Mouse (Mus musculus) ES-E14 (cell line): ENCODE measurements at regions not wholly inside any gene's neighbourhood (a gene's known extent, or its start where the extent isn't known, plus 50 kb on each side); places are given as distances from the start of the nearest gene placed in this dataset.

Experiments used
- DNase-seq: peaks from one replicate; pipeline ENCODE4 v3.0.0-alpha.2; 2013; ENCODE audit warnings: low read depth, low spot score
- H3K27ac ChIP-seq: 2 replicates; pipeline ENCODE4 v1.5.1; 2012; ENCODE audit warnings: low read depth, mild to moderate bottlenecking, low read length, moderate library complexity, mixed read lengths; ENCODE audit not compliant: poor library complexity, insufficient read depth, severe bottlenecking
- H3K36me3 ChIP-seq: 2 replicates; pipeline ENCODE4 v1.6.1; 2012; ENCODE audit warnings: mild to moderate bottlenecking, low read length, moderate library complexity, mixed read lengths; ENCODE audit not compliant: control insufficient read depth, poor library complexity, insufficient read depth, severe bottlenecking
- H3K4me1 ChIP-seq, 2 experiments: fragments of 150-350 bp in 1 of 2; sonication (generic) in 1 of 2; 2 replicates each; pipeline ENCODE4 v1.6.1; 2012; ENCODE audit warnings: low read length in 2 of 2, mild to moderate bottlenecking in 1 of 2, mixed read lengths in 1 of 2; ENCODE audit not compliant: control insufficient read depth in 2 of 2, insufficient read depth in 2 of 2, poor library complexity in 1 of 2
- H3K4me3 ChIP-seq, 2 experiments: fragments of 150-350 bp in 1 of 2; sonication (generic) in 1 of 2; 2 replicates each; pipeline ENCODE4 v1.5.1; 2012; ENCODE audit warnings: low read length in 2 of 2, low read depth in 1 of 2, mild to moderate bottlenecking in 1 of 2, mixed read lengths in 1 of 2; ENCODE audit not compliant: insufficient read depth in 1 of 2, poor library complexity in 1 of 2, severe bottlenecking in 1 of 2
- H3K9ac ChIP-seq: 2 replicates; pipeline ENCODE4 v1.6.1; 2012; ENCODE audit warnings: low read depth, mild to moderate bottlenecking, low read length, mixed read lengths; ENCODE audit not compliant: poor library complexity, insufficient read depth, severe bottlenecking
- H3K9me3 ChIP-seq: fragments of 150-350 bp; sonication (generic); 2 replicates; pipeline ENCODE4 v1.6.1; 2012; ENCODE audit warnings: low read depth, mild to moderate bottlenecking, low read length; ENCODE audit not compliant: control insufficient read depth, insufficient read depth
- CHD2 ChIP-seq: IDR thresholded peaks from 2 replicates; pipeline ENCODE4 v1.6.1; 2014; ENCODE audit warnings: mild to moderate bottlenecking, low read depth, low read length, inconsistent platforms
- HCFC1 ChIP-seq: IDR thresholded peaks from 2 replicates; pipeline ENCODE4 v1.6.1; 2012; ENCODE audit warnings: low read length, inconsistent platforms, borderline replicate concordance; ENCODE audit not compliant: insufficient read depth
- MAFK ChIP-seq: IDR thresholded peaks from 2 replicates; pipeline ENCODE4 v1.6.1; 2014; ENCODE audit warnings: mild to moderate bottlenecking, low read depth, low read length, inconsistent platforms; ENCODE audit not compliant: insufficient read depth
- ZC3H11A ChIP-seq: IDR thresholded peaks from 2 replicates; pipeline ENCODE4 v1.6.1; 2012; ENCODE audit warnings: low read depth, mild to moderate bottlenecking, inconsistent platforms, low read length, borderline replicate concordance
- ZNF384 ChIP-seq: IDR thresholded peaks from 2 replicates; pipeline ENCODE4 v1.6.1; 2012; ENCODE audit warnings: low read depth, low read length, inconsistent platforms
- in situ Hi-C, 2 experiments: fragments of 600-800 bp; cut with MboI; formaldehyde crosslinking; loops; one replicate each; pipeline ENCODE4 v1.15.1; 2025; ENCODE audit warnings: low sequenced_read_pairs in 2 of 2, inconsistent platforms in 1 of 2; ENCODE audit not compliant: unreplicated experiment in 2 of 2

GRCm38 (mm10) chr6:116941576-116941975 lies 224.9 kb upstream of the Tmem72 start:
- no peak for DNase-seq
- in situ Hi-C loops: no loop called here
- Histone ChIP-seq H3K36me3 (no peaks in the 10 kb centered on the region), H3K9ac (no peak overlapping the region), H3K4me3 (no peak overlapping the region), H3K4me1 (no peaks in the 10 kb centered on the region), H3K27ac (no peak overlapping the region), H3K9me3 (no peaks in the 10 kb centered on the region)
- TF ChIP-seq HCFC1: no peak

- no peak for DNase-seq
- no peaks in the 10 kb centered on the region for H3K4me1 ChIP-seq
- H3K9me3 ChIP-seq: no peaks in the 10 kb centered on the region
- H3K27ac ChIP-seq: no peak overlapping the region
- H3K9ac ChIP-seq: no peak overlapping the region
- TF ChIP-seq ZNF384 (no peak), MAFK (no peak), CHD2 (no peak), HCFC1 (no peak), ZC3H11A (no peak)
- no peaks in the 10 kb centered on the region for H3K36me3 ChIP-seq
- no peak overlapping the region for H3K4me3 ChIP-seq
- in situ Hi-C loops: no loop called here
These were observed 225.6 kb upstream of the Cxcl12 start for GRCm38 (mm10) chr6:116942696-116943095.

DNA sequence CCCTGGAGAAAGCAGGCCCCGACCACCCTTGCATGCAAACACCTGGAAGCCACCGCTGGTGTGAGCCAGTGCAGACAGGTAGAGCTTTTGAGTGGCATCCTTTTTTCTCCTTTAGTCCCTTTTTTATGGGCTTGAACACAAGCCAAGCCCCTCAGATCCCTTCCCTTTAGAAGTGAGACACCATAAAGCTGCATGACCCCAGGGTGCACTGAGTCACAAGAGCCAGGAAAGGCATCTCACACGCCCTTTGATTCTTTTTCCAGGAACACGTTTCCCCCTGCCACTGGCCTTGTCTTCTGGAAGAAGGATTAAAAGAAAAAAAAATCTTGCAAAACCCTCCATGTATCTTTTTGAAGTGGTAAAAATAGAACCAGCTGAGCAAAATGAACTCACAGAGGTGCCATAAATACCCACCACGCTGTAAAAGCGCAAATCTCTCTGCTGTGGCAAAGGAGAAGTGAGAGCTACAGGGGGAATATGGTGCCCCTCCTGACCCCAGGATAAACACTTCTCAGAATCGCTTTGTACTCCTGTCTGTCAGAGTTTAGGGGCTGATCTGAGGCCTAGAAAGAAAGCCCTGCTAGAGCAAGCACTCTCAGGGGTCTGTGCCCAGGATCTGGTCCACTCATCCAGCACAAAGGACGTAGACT lies 222.1 kb upstream of the Cxcl12 start:
- Histone ChIP-seq H3K4me1 (no peaks in the 10 kb centered on the region), H3K9ac (no peak overlapping the region), H3K36me3 (no peaks in the 10 kb centered on the region), H3K27ac (no peak overlapping the region), H3K9me3 (no peaks in the 10 kb centered on the region), H3K4me3 (no peak overlapping the region)
- no peak for DNase-seq
- no peak for TF ChIP-seq MAFK
- no peak for TF ChIP-seq ZC3H11A
- TF ChIP-seq CHD2: no peak
- in situ Hi-C loops: no loop called here

- Histone ChIP-seq H3K9ac (no peak overlapping the region), H3K36me3 (no peaks in the 10 kb centered on the region), H3K9me3 (no peaks in the 10 kb centered on the region), H3K4me1 (no peaks in the 10 kb centered on the region), H3K27ac (no peak overlapping the region), H3K4me3 (no peak overlapping the region)
- in situ Hi-C loops: no loop called here
- no peak for DNase-seq
- TF ChIP-seq ZC3H11A (no peak), MAFK (no peak), HCFC1 (no peak), ZNF384 (no peak), CHD2 (no peak)
These were observed 208.7 kb upstream of the Cxcl12 start for GRCm38 (mm10) chr6:116959611-116960010.

DNA sequence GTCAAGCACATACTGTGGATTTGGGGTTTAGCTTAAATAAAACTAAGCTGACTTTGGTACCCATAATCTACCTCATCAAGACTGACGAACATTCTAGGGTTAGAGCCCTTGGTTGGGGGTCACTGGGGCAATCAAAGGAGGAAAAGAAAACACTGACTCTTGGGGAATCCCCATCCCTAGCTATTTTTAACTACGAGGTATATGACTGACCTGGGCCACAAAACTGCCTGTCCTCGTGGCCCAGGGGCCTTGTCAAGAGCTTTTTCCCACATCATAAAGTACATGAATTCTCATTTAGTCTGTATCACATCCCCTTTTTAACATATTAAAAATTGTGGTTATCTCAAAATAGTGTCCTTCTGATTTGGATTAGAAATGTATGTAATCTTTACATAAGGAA lies 207.7 kb upstream of the Cxcl12 start:
- TF ChIP-seq MAFK (no peak), HCFC1 (no peak), ZNF384 (no peak), ZC3H11A (no peak), CHD2 (no peak)
- no peaks in the 10 kb centered on the region for H3K9me3 ChIP-seq
- no peak overlapping the region for H3K27ac ChIP-seq
- no peak for DNase-seq
- H3K36me3 ChIP-seq: no peaks in the 10 kb centered on the region
- no peak overlapping the region for H3K9ac ChIP-seq
- no peak overlapping the region for H3K4me3 ChIP-seq
- no peaks in the 10 kb centered on the region for H3K4me1 ChIP-seq
- in situ Hi-C loops: no loop called here
